Mouse (Mus musculus): ENCODE data around the gene Ppm1h.

Ppm1h gene

GRCm38 (mm10) chr10:122747151-122747925, 68.8 kb downstream of the Ppm1h start:
- no peak for DNase-seq

- DNase-seq, result no peak
These were observed 69.9 kb downstream of the Ppm1h start for GRCm38 (mm10) chr10:122748361-122748951.

GRCm38 (mm10) chr10:122749071-122749470, 70.5 kb downstream of the Ppm1h start:
- DNase-seq, result no peak

- DNase-seq, result no peak
These were observed 71.3 kb downstream of the Ppm1h start for GRCm38 (mm10) chr10:122749876-122750275.

- no peak for DNase-seq
These were observed 74.7 kb downstream of the Ppm1h start for GRCm38 (mm10) chr10:122752950-122753923.

GRCm38 (mm10) chr10:122753924-122754307, 75.4 kb downstream of the Ppm1h start:
- DNase-seq, result no peak

- DNase-seq, result no peak
These were observed 76.4 kb downstream of the Ppm1h start for GRCm38 (mm10) chr10:122754967-122755366.

GRCm38 (mm10) chr10:122756879-122757530, 78.4 kb downstream of the Ppm1h start:
- no peak for DNase-seq

GRCm38 (mm10) chr10:122757727-122758126, 79.2 kb downstream of the Ppm1h start:
- no peak for DNase-seq

- no peak for DNase-seq
These were observed 79.8 kb downstream of the Ppm1h start for GRCm38 (mm10) chr10:122758346-122758745.

- DNase-seq, result no peak
These were observed 81.2 kb downstream of the Ppm1h start for GRCm38 (mm10) chr10:122759729-122760128.

- no peak for DNase-seq
These were observed 82.1 kb downstream of the Ppm1h start for GRCm38 (mm10) chr10:122760469-122761307.

GRCm38 (mm10) chr10:122762772-122763511, 84.4 kb downstream of the Ppm1h start:
- no peak for DNase-seq

- no peak for DNase-seq
These were observed 85.0 kb downstream of the Ppm1h start for GRCm38 (mm10) chr10:122763596-122763995.

- DNase-seq, result no peak
These were observed 86.1 kb downstream of the Ppm1h start for GRCm38 (mm10) chr10:122764653-122765052.

GRCm38 (mm10) chr10:122765521-122765920, 87.0 kb downstream of the Ppm1h start:
- no peak for DNase-seq

- no peak for DNase-seq
These were observed 87.4 kb downstream of the Ppm1h start for GRCm38 (mm10) chr10:122765992-122766391.

- no peak for DNase-seq
These were observed 89.8 kb downstream of the Ppm1h start for GRCm38 (mm10) chr10:122768204-122768892.

- no peak for DNase-seq
These were observed 90.4 kb downstream of the Ppm1h start for GRCm38 (mm10) chr10:122768893-122769341.

GRCm38 (mm10) chr10:122770337-122770736, 91.8 kb downstream of the Ppm1h start:
- no peak for DNase-seq
